Mouse (Mus musculus) heart, postnatal 0 days (tissue): ENCODE results near the gene Tmem243. TPM values are rescaled to one million over a fixed set of nuclear protein-coding genes. Genes with fewer than 3 reads are reported as not detected.

Source experiments
- ATAC-seq: fragments of 200-750 bp; cut with Nextera tagmentation; 2 replicates; pipeline ENCODE4 v1.8.0; 2017; ENCODE audit warnings: low read depth, moderate number of reproducible peaks, moderate library complexity; ENCODE audit not compliant: insufficient read depth
- DNase-seq: peaks from one replicate; pipeline ENCODE4 v3.0.0-alpha.2; 2016; ENCODE audit warnings: low spot score
- H3K27ac ChIP-seq: fragments of 300-500 bp; sonication (generic); 2 replicates; pipeline ENCODE4 v1.5.1; 2014; ENCODE audit warnings: low read depth, mild to moderate bottlenecking
- H3K27me3 ChIP-seq: fragments of 300-500 bp; sonication (generic); 2 replicates; pipeline ENCODE4 v1.6.1; 2014; ENCODE audit warnings: low read length, mixed read lengths; ENCODE audit not compliant: control insufficient read depth, insufficient read depth
- H3K36me3 ChIP-seq: fragments of 300-500 bp; sonication (generic); replicated peaks from 2 replicates; pipeline ENCODE4 v1.6.1; 2014; ENCODE audit warnings: low read length, mixed read lengths; ENCODE audit not compliant: control insufficient read depth, insufficient read depth
- H3K4me1 ChIP-seq: fragments of 300-500 bp; sonication (generic); 2 replicates; pipeline ENCODE4 v1.6.1; 2014; ENCODE audit warnings: antibody characterized with exemption; ENCODE audit not compliant: control insufficient read depth, insufficient read depth
- H3K4me2 ChIP-seq: fragments of 300-500 bp; sonication (generic); 2 replicates; pipeline ENCODE4 v1.6.1; 2014; ENCODE audit warnings: low read depth, mild to moderate bottlenecking, low read length, moderate library complexity
- H3K4me3 ChIP-seq: fragments of 300-500 bp; sonication (generic); 2 replicates; pipeline ENCODE4 v1.5.1; 2014; ENCODE audit warnings: low read depth, low read length
- H3K9ac ChIP-seq: fragments of 300-500 bp; sonication (generic); replicated peaks from 2 replicates; pipeline ENCODE4 v1.6.1; 2014; ENCODE audit warnings: low read depth, low read length, mixed read lengths
- H3K9me3 ChIP-seq: fragments of 300-500 bp; sonication (generic); replicated peaks from 2 replicates; pipeline ENCODE4 v1.6.1; 2016; ENCODE audit warnings: low read length; ENCODE audit not compliant: control insufficient read depth
- CTCF ChIP-seq: IDR thresholded peaks from 2 replicates; pipeline ENCODE4 v1.5.1; 2016; ENCODE audit warnings: antibody characterized with exemption, control low read depth, low read depth
- EP300 ChIP-seq: IDR thresholded peaks from 2 replicates; pipeline ENCODE4 v1.6.1; 2016; ENCODE audit warnings: antibody characterized with exemption, low read depth
- WGBS: fragments of 180-500 bp; shearing (Covaris S2); extraction: QIAGEN DNeasy Blood & Tissue Kit; methylation state at CpG from one replicate; pipeline ENCODE4 v1.1.7; 2014; 5-methylcytosine and 5-hydroxymethylcytosine counted together
- polyA plus RNA-seq: library from polyadenylated mRNA; unstranded; fragments of >200 nt; fragmentation: Nextera tagmentation; extraction: Ambion mirVana; gene quantifications from 2 replicates; pipeline ENCODE4 v1.2.1, GENCODE M21; 2015
- total RNA-seq: library from RNA; depleted of rRNA; stranded (reverse); fragments of >200 nt; gene quantifications from 2 replicates; pipeline ENCODE4 v1.2.3, GENCODE M21; 2014; ENCODE audit warnings: low replicate concordance

Gene Tmem243
- total and polyA plus RNA-seq, 2 experiments from 2014 or later: 12.8 to 21.8 TPM

GRCm38 (mm10) chr5:9128566-9128965, 28.1 kb downstream of the Tmem243 start:
- Histone ChIP-seq H3K4me2 (no peak overlapping the region), H3K4me3 (no peak overlapping the region), H3K36me3 (peaks cover 56% of the 10 kb centered on the region), H3K9ac (no peak overlapping the region), H3K27me3 (no peaks in the 10 kb centered on the region), H3K27ac (no peak overlapping the region), H3K9me3 (no peaks in the 10 kb centered on the region), H3K4me1 (no peaks in the 10 kb centered on the region)
- DNase-seq: no peak
- ATAC-seq: no peak
- TF ChIP-seq EP300 (no peak), CTCF (no peak)
- 86% methylated on average over 12 of the region's 12 CpGs for WGBS

GRCm38 (mm10) chr5:9131786-9132185, 31.3 kb downstream of the Tmem243 start:
- Histone ChIP-seq H3K4me1 (no peaks in the 10 kb centered on the region), H3K9me3 (no peaks in the 10 kb centered on the region), H3K4me3 (no peak overlapping the region), H3K36me3 (peaks cover 62% of the 10 kb centered on the region), H3K4me2 (no peak overlapping the region), H3K27ac (no peak overlapping the region), H3K27me3 (no peaks in the 10 kb centered on the region), H3K9ac (no peak overlapping the region)
- TF ChIP-seq EP300 (no peak), CTCF (no peak)
- ATAC-seq (no peak), DNase-seq (no peak)
- WGBS: 90% methylated on average over 7 of the region's 7 CpGs

- H3K4me2 ChIP-seq: no peak overlapping the region
- DNase-seq (no peak), ATAC-seq (no peak)
- H3K27ac ChIP-seq: no peak overlapping the region
- H3K9me3 ChIP-seq: no peaks in the 10 kb centered on the region
- H3K9ac ChIP-seq: no peak overlapping the region
- H3K4me1 ChIP-seq: no peaks in the 10 kb centered on the region
- peaks cover 59% of the 10 kb centered on the region for H3K36me3 ChIP-seq
- TF ChIP-seq CTCF: no peak
- TF ChIP-seq EP300: no peak
- no peaks in the 10 kb centered on the region for H3K27me3 ChIP-seq
- 90% methylated on average over 3 of the region's 3 CpGs for WGBS
- H3K4me3 ChIP-seq: no peak overlapping the region
These were observed 35.1 kb downstream of the Tmem243 start for GRCm38 (mm10) chr5:9135588-9135987.

GRCm38 (mm10) chr5:9140724-9141123, 40.3 kb downstream of the Tmem243 start:
- Histone ChIP-seq H3K9me3 (no peaks in the 10 kb centered on the region), H3K4me1 (no peaks in the 10 kb centered on the region), H3K4me3 (no peak overlapping the region), H3K9ac (no peak overlapping the region), H3K27me3 (no peaks in the 10 kb centered on the region), H3K36me3 (peaks cover 55% of the 10 kb centered on the region), H3K27ac (no peak overlapping the region), H3K4me2 (no peak overlapping the region)
- DNase-seq (no peak), ATAC-seq (no peak)
- TF ChIP-seq CTCF (no peak), EP300 (no peak)
- 77% methylated on average over 8 of the region's 8 CpGs for WGBS

GRCm38 (mm10) chr5:9142376-9142775, 41.9 kb downstream of the Tmem243 start:
- Histone ChIP-seq H3K27me3 (no peaks in the 10 kb centered on the region), H3K4me2 (no peak overlapping the region), H3K9me3 (no peaks in the 10 kb centered on the region), H3K27ac (no peak overlapping the region), H3K9ac (no peak overlapping the region), H3K4me3 (no peak overlapping the region), H3K36me3 (peaks cover 47% of the 10 kb centered on the region), H3K4me1 (no peaks in the 10 kb centered on the region)
- 90% methylated on average over 6 of the region's 6 CpGs for WGBS
- ATAC-seq (no peak), DNase-seq (no peak)
- TF ChIP-seq CTCF (no peak), EP300 (no peak)

- Histone ChIP-seq H3K4me1 (no peaks in the 10 kb centered on the region), H3K9ac (no peak overlapping the region), H3K36me3 (peaks cover 31% of the 10 kb centered on the region), H3K9me3 (no peaks in the 10 kb centered on the region), H3K27ac (no peak overlapping the region), H3K27me3 (no peaks in the 10 kb centered on the region), H3K4me3 (no peak overlapping the region), H3K4me2 (no peak overlapping the region)
- TF ChIP-seq EP300: no peak
- no peak for TF ChIP-seq CTCF
- ATAC-seq (no peak), DNase-seq (no peak)
- 81% methylated on average over 8 of the region's 8 CpGs for WGBS
These were observed 48.9 kb downstream of the Tmem243 start for GRCm38 (mm10) chr5:9149273-9149850.
